Mouse (Mus musculus) bone marrow, adult 2 months (tissue): Measurements from ENCODE around the gene Exog.

Experiments
- CTCF ChIP-seq: fragments of 200-500 bp; IDR thresholded peaks from 2 replicates; pipeline ENCODE4 v1.5.1; 2011; ENCODE audit warnings: low read length, control low read depth; ENCODE audit not compliant: control insufficient read depth, insufficient read depth
- POLR2A ChIP-seq: fragments of 200-500 bp; IDR thresholded peaks from 2 replicates; pipeline ENCODE4 v1.6.1; 2011; ENCODE audit warnings: low read depth, mild to moderate bottlenecking, control low read depth, low read length, borderline replicate concordance; ENCODE audit not compliant: control insufficient read depth

GRCm38 (mm10) chr9:119457122-119457521 is 12.4 kb downstream of the Exog start:
- TF ChIP-seq CTCF (no peak), POLR2A (no peak)
